Mouse (Mus musculus) lung, postnatal 0 days (tissue): ENCODE data around the gene S1pr4.

Experiments
- CTCF ChIP-seq: IDR thresholded peaks from 2 replicates; pipeline ENCODE4 v1.5.1; 2016; ENCODE audit warnings: antibody characterized with exemption, mild to moderate bottlenecking
- EP300 ChIP-seq: IDR thresholded peaks from 2 replicates; pipeline ENCODE4 v1.6.1; 2016; ENCODE audit warnings: antibody characterized with exemption, mild to moderate bottlenecking, control low read depth

- no peak for TF ChIP-seq CTCF
- TF ChIP-seq EP300: no peak
Measured at GRCm38 (mm10) chr10:81460471-81460870, 39.5 kb downstream of the S1pr4 start.
